Mouse (Mus musculus): ENCODE measurements around the gene Tcf23. TPM values are rescaled to one million over a fixed set of nuclear protein-coding genes. Genes with fewer than 3 reads are reported as not detected.
A peak's percentile ranks its signal among the peaks of the same experiment; 100 is the strongest.

The Tcf23 gene
- polyA plus RNA-seq, 1 experiment from 2014 or later = not detected

DNA sequence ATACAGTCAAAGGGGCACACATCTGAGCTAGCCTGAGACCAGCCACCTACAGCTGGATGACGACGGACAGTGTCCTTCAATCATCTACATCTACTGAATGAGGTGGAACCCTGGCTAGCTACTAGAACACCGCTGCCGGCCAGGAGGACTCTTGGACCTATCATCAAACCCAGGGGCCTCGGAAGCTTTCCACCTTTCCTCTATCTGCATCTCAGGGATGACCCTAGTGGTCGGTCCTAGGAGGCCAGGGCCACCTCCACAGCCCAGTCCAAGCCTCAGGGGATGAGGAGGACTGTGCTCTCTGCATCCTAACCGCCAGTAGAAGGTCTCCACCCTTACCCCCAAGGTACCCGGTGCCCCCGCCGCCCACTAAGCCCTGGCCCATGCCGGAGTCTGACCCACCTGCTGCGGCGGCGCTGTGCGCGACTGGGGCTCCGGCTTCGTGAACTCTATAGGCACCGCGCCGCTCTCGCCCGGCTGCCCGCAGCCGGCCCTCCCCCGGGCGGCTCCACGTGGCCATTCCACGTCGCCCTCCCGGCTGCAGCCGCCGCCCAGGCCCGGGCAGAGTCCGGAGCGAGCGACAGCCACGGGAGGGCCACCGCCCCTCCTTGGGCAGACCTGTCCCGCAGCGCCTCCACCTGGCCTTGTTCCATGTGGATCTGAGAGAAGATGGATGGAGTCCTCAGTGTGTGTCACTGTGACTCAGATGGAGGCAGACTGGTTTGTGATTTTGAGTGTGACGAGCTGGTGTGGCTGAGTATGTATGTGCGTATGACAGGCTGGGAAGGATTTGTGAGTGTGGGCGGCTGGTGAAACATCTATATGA lies 23.3 kb upstream of the Tcf23 start, which contains the start of gene Cgref1:
Cgref1 (minus strand) TSS at position 636 of the 826 bp plus-strand sequence.
- in situ Hi-C loops (cut with MboI; ENCODE audit: low pct_unique_long_range_greater_than_20kb) = no loop called here
- CTCF ChIA-PET = interaction anchor here (0.7 to 2.0 kb wide), 4 partner anchors 11 to 59 kb away, joined by 3 to 8 read pairs (median 4); no protein-coding TSS in a partner anchor
- no peak for ATAC-seq

DNA sequence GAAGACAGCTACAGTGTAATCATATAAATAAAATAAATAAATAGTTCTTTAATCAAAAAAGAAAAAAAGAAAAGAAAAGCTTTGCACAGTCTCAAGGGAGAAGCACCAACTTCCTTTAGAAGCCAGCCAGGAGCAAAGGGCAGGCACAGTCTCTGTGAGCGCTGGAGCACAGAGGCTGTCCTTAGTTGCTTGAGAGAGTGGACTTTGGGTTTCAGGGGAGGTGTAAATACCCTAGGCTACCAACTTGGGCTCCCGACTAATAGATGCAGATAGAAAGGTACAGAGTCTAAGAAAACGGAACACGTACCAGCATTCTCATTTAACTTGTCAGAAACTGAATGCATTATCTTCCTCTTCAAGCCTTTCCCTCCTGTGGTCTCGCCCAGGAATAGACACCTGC lies 19.8 kb upstream of the Tcf23 start:
- TF ChIP-seq CTCF (IDR thresholded peaks at IDR 0.05) = no peak
- ChIA-PET CTCF (interaction anchor here (3.7 kb wide), 1 partner anchor 18 kb away, joined by 12 read pairs; no protein-coding TSS in a partner anchor), POLR2A (interaction anchor here (0.6 to 3.7 kb wide), 5 partner anchors 9 to 51 kb away, joined by 3 to 28 read pairs (median 4); partner anchors contain the start of gene Preb)
- H3K27me3 ChIP-seq = no peaks in the 10 kb centered on the region
- DNase-seq (ENCODE audit: low read depth, low spot score) = no peak
- in situ Hi-C loops (cut with MboI; ENCODE audit: low pct_unique_long_range_greater_than_20kb) = no loop called here
- no peak for ATAC-seq

More for the DNA sequence above, 23.3 kb upstream of the Tcf23 start, which contains the start of gene Cgref1:
- POLR2A ChIA-PET = interaction anchor here (1.2 kb wide), 1 partner anchor 11 kb away, joined by 4 read pairs; no protein-coding TSS in a partner anchor
- no peak for DNase-seq (ENCODE audit: low read depth, low spot score)
- no peaks in the 10 kb centered on the region for H3K27me3 ChIP-seq
- no peak for TF ChIP-seq CTCF (IDR thresholded peaks at IDR 0.05)

DNA sequence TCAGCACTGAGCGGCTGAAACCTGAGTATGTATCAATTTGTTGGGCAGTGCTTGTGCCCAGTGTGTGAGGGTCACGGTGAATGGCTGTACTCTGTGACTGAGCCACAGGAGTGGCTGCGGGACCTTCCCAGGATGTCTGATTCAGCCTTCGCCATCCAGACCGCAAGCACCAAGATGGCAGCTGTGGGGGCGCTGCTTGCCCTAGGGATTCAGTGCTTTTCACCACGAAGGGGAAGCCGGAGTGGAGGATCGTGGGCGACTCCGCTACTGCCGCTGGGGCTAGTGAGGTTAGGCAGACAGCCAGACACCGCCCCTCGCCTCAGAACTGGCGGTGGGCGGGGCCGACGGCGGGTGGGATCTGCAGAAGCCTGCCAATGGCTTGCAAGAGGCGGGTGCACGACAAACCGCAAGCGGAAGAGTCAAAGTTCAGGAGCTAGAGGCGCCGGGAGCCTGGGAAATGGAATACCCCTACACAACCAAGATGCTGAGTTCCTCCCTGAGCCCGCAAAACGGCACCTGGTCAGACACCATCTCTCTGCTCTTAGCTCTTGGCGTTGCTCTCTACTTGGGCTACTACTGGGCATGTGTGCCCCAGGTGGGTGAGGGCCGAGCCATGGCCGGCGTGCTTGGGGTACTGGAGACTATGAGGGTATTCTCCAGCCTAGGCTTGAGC lies 18.7 kb upstream of the Tcf23 start:
- in situ Hi-C loops (cut with MboI; ENCODE audit: low pct_unique_long_range_greater_than_20kb) = no loop called here
- TF ChIP-seq CTCF (IDR thresholded peaks at IDR 0.05) = no peak
- ATAC-seq = peak; percentile 67
- ChIA-PET CTCF (interaction anchor here (0.8 to 3.7 kb wide), 8 partner anchors 10 to 80 kb away, joined by 3 to 12 read pairs (median 4); partner anchors contain the start of gene Preb), POLR2A (interaction anchor here (0.9 to 3.7 kb wide), 7 partner anchors 10 to 114 kb away, joined by 3 to 28 read pairs (median 3); partner anchors contain the start of gene Preb)
- no peaks in the 10 kb centered on the region for H3K27me3 ChIP-seq
- peak; percentile 66 for DNase-seq (ENCODE audit: low read depth, low spot score)

DNA sequence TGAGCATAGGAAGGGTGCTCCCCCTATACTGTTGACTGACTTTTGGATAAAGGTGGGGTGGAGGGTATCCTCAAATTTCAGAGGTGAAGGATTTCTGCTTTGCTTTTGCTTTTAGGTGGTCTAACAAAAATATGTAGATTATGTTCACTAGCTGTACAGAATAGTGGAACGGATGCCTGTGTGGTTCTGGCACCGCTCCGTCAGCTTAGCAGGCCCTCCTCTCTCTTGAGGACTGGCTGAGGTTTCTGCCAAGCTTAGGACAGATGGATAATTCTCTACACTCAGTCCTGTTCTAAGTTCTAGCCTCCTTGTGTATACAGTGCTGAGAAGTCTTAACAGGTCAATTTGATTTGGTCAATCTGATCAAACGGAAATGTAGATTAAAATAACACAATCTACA lies 18.0 kb upstream of the Tcf23 start:
- POLR2A ChIA-PET = interaction anchor here (0.9 to 3.7 kb wide), 4 partner anchors 10 to 114 kb away, joined by 3 to 28 read pairs (median 4); partner anchors contain the start of gene Preb
- DNase-seq (ENCODE audit: low read depth, low spot score) (no peak), ATAC-seq (no peak)
- in situ Hi-C loops (cut with MboI; ENCODE audit: low pct_unique_long_range_greater_than_20kb) = no loop called here
- no peaks in the 10 kb centered on the region for H3K27me3 ChIP-seq
- CTCF ChIA-PET = interaction anchor here (0.8 to 3.7 kb wide), 8 partner anchors 9 to 79 kb away, joined by 3 to 12 read pairs (median 4); partner anchors contain the start of gene Preb
- no peak for TF ChIP-seq CTCF (IDR thresholded peaks at IDR 0.05)

DNA sequence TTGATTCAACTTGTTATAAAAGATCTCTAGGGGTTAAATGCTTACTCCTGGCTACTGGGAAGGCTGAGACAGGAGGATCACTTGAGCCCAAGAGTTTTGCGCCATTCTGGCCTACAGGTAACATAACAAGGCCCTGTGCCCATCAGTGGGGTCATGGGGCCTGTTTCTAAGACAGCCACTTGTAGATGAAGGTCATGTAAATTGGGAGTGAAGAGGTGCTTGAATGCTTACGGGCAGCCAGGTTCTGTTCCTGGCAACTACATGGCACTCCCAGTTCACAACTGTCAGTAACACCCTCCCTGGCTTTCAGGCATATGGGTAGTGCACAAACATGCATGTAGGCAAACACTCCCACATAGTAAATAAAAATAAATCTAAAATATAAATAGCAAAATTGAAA lies 17.5 kb upstream of the Tcf23 start:
- DNase-seq (ENCODE audit: low read depth, low spot score) = no peak
- in situ Hi-C loops (cut with MboI; ENCODE audit: low pct_unique_long_range_greater_than_20kb) = no loop called here
- POLR2A ChIA-PET = interaction anchor here (3.7 kb wide), 1 partner anchor 9 kb away, joined by 28 read pairs; the partner anchor contains the start of gene Preb
- CTCF ChIA-PET = interaction anchor here (1.3 to 3.7 kb wide), 6 partner anchors 9 to 79 kb away, joined by 3 to 12 read pairs (median 6); partner anchors contain the start of gene Preb
- ATAC-seq = no peak
- no peak for TF ChIP-seq CTCF (IDR thresholded peaks at IDR 0.05)
- no peaks in the 10 kb centered on the region for H3K27me3 ChIP-seq

DNA sequence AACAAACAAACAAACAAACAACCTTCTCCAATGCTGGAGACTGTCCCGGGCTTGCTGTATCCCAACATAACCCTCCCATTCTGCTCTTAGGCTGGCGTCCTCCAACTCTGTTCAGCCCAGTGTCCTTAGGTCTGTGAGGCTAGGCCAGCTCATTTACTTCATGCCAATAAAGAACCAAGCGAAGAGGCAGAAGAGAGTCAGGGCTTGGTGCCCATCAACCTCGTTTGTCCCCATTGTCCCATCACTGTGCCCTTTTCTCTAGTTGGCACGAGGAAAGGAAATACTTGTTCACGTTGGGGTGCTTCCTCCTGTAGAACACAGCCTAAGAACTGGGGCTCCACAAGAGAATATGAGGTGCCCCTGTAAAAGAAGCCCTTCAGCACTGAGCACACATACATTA lies 16.8 kb upstream of the Tcf23 start:
- ChIA-PET POLR2A (interaction anchor here (0.5 to 1.3 kb wide), 2 partner anchors 13 to 171 kb away, joined by 3 to 4 read pairs; no protein-coding TSS in a partner anchor), CTCF (no interaction called here)
- ATAC-seq = no peak
- TF ChIP-seq CTCF (IDR thresholded peaks at IDR 0.05) = no peak
- in situ Hi-C loops (cut with MboI; ENCODE audit: low pct_unique_long_range_greater_than_20kb) = no loop called here
- no peaks in the 10 kb centered on the region for H3K27me3 ChIP-seq
- no peak for DNase-seq (ENCODE audit: low read depth, low spot score)

DNA sequence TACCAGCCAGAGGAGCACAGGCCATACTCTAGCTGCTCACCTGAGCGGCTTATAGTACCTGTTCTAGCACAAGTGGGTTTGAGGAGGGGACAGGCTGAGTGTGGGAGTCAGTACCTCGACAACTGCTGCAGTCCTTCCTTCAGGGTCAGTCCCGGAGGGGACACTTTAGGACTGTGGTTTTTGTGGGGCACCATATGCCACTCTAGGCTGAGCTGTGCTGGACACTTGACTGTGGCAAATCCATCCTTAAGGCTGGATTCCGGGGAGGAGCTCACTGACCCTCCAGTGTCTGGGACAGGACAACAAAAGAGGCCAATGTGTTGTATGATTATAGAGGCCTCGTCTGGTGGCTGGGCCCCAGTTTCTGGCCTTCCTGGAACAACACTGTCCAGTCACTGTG lies 15.9 kb upstream of the Tcf23 start:
- DNase-seq (ENCODE audit: low read depth, low spot score) = no peak
- in situ Hi-C loops (cut with MboI; ENCODE audit: low pct_unique_long_range_greater_than_20kb) = no loop called here
- no peak for TF ChIP-seq CTCF (IDR thresholded peaks at IDR 0.05)
- no peak for ATAC-seq
- ChIA-PET CTCF (interaction anchor here (1.3 to 2.1 kb wide), 2 partner anchors 11 to 23 kb away, joined by 4 to 6 read pairs; no protein-coding TSS in a partner anchor), POLR2A (interaction anchor here (1.3 kb wide), 1 partner anchor 12 kb away, joined by 4 read pairs; no protein-coding TSS in a partner anchor)
- no peaks in the 10 kb centered on the region for H3K27me3 ChIP-seq

DNA sequence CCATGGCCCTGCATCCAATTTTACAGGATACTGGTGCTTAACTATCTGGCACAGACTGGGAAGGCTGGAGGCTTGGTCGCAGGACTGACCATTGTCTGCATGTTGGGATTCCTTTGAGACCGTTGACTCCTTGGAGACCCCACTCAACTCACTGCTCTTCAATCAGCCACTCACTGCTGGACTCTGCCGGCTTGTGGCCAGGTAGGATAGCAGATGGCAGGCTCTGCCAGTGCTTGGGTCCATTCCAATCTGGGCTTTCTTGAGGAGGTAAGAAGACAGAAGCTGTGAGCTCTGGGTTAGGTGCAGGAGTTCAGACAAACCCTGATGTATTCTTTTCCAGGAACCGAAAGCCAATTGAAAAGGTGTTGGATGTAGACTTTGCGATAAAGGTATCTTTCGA lies 14.4 kb upstream of the Tcf23 start:
- in situ Hi-C loops (cut with MboI; ENCODE audit: low pct_unique_long_range_greater_than_20kb) = no loop called here
- no peaks in the 10 kb centered on the region for H3K27me3 ChIP-seq
- CTCF ChIA-PET = interaction anchor here (2.1 kb wide), 1 partner anchor 24 kb away, joined by 6 read pairs; no protein-coding TSS in a partner anchor
- ATAC-seq (no peak), DNase-seq (ENCODE audit: low read depth, low spot score) (no peak)
- TF ChIP-seq CTCF (IDR thresholded peaks at IDR 0.05) = no peak
- POLR2A ChIA-PET = interaction anchor here (1.0 kb wide), 1 partner anchor 66 kb away, joined by 3 read pairs; the partner anchor contains the start of gene Agbl5

DNA sequence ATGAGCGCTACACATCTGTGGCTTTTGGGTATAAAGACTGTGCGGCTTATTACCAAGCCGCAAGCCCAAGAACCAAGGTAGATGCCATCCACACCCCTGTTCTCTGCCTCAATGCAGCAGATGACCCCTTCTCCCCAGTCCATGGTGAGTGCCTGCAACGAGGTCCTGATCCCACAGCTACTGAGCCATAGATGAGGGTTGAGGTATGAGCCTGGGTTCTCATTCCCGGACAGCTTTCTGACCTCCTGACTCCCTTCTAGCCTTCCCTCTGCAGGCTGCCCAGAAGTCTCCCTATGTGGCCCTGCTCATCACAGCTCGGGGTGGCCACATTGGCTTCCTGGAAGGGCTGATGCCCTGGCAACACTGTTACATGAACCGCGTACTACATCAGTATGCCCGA lies 13.9 kb upstream of the Tcf23 start:
- CTCF ChIA-PET = interaction anchor here (1.3 kb wide), 2 partner anchors 9 to 16 kb away, joined by 4 to 5 read pairs; no protein-coding TSS in a partner anchor
- in situ Hi-C loops (cut with MboI; ENCODE audit: low pct_unique_long_range_greater_than_20kb) = no loop called here
- TF ChIP-seq CTCF (IDR thresholded peaks at IDR 0.05) = no peak
- POLR2A ChIA-PET = interaction anchor here (1.0 to 1.5 kb wide), 2 partner anchors 33 to 67 kb away, joined by 3 to 4 read pairs; partner anchors contain the start of genes Agbl5 and Khk
- H3K27me3 ChIP-seq = no peaks in the 10 kb centered on the region
- no peak for ATAC-seq
- no peak for DNase-seq (ENCODE audit: low read depth, low spot score)

DNA sequence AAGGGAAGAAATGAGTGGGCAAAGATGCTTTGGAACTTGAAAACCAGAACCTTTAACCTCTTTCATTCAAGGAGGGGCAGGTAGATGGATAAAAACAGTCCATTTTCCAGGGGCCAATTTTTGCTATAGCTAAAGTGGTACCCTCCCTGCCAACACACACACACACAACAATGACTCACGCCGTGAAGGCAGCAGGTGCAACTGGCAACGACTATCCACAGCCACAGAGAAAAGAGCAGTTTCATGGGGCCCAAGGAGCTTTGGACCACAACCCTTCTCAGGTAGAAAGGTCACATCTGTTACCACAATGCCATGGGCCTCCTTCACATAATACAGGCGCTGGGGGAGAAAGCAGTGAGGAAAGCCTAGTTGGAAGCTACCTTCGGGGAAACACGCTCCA lies 12.7 kb upstream of the Tcf23 start:
- DNase-seq (ENCODE audit: low read depth, low spot score) = no peak
- in situ Hi-C loops (cut with MboI; ENCODE audit: low pct_unique_long_range_greater_than_20kb) = no loop called here
- ATAC-seq = no peak
- TF ChIP-seq CTCF (IDR thresholded peaks at IDR 0.05) = no peak
- H3K27me3 ChIP-seq = no peaks in the 10 kb centered on the region
- POLR2A ChIA-PET = interaction anchor here (1.2 to 1.5 kb wide), 2 partner anchors 11 to 34 kb away, joined by 4 read pairs; partner anchors contain the start of gene Khk
- CTCF ChIA-PET = interaction anchor here (0.8 to 1.3 kb wide), 4 partner anchors 8 to 36 kb away, joined by 3 to 5 read pairs (median 4); no protein-coding TSS in a partner anchor

Data from Patski (cell line).